Mouse (Mus musculus) fibroblast of lung, adult 2 months (primary cell): ENCODE data around the gene G6pc.
"Not testable (repeated sequence)": the region's sequence is repeated elsewhere in the genome, so short reads cannot be mapped to it uniquely, and the experiment has no call there.

Experiments
- DNase-seq: peaks from one replicate; pipeline ENCODE4 v3.0.0-alpha.2; 2011; ENCODE audit warnings: low read depth

G6pc gene

DNA sequence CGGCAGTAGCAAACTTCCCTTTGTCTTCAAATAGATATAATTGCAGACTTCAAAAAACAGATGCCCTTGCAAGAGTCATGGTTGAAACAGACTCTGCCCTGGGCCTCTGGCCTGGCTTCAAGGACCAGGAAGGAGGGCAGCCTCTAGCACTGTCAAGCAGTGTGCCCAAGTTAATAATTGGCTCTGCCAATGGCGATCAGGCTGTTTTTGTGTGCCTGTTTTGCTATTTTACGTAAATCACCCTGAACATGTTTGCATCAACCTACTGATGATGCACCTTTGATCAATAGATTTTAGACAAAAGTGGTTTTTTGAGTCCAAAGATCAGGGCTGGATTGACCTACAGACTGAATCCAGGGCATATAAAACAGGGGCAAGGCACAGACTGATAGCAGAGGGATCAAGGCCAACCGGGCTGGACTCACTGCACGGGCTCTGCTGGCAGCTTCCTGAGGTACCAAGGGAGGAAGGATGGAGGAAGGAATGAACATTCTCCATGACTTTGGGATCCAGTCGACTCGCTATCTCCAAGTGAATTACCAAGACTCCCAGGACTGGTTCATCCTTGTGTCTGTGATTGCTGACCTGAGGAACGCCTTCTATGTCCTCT, at the start of gene G6pc:
Gene G6pc, plus strand, starts transcription at position 236 of the 610 bp plus-strand sequence.
- DNase-seq: no peak

DNA sequence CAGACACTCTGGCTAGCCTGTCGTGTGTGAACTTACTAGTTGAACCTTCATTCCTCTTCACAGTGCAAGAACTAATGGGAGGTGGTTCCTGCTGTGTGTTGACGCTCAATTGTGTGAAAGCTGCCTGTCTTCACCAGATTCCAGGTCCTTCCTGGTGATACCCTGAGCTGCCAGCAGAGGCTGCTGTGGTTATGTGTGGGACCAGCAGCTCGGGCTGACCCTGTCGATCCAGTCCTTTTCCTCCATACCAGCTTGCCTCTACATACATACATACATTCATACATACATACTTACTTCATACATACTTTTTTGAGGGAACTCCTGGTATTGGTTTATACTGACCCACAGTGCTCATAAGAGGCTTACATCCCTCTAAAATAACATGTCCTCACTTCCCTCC, 43.8 kb upstream of the G6pc start:
- DNase-seq: peak; percentile 30

DNA sequence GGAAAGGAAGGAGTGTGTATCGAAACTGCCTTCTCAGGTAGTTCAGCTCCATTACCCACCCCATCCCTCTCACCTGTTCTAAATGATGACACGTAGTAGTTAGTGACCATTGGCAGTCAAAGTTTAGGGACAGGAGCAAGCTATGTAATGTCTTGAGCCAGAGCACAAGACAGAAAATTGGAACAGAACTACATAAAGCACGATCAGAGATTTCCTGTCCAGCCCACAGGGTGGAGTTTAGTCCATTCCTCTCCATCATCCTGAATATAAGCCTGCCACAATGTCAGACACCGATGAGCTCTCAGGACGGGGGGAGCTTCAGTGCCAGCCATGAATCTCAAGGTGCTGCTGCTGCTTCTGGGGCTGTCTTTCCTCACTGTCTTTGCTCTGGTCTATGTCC, 42.6 kb upstream of the G6pc start, which contains the start of gene Aoc2:
Gene Aoc2, plus strand, starts transcription at position 301 of the 400 bp plus-strand sequence.
- no peak for DNase-seq

DNA sequence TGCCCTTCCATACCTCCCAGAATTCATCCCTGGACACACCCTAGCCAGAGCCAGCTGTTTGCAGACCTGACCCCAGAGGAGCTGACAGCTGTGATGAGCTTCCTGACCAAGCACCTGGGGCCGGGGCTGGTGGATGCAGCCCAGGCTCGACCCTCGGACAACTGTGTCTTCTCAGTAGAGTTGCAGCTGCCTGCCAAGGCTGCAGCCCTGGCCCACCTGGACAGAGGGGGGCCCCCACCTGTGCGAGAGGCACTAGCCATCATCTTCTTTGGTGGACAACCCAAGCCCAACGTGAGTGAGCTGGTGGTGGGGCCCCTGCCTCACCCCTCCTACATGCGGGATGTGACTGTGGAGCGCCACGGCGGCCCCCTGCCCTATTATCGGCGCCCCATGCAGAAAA, 42.2 kb upstream of the G6pc start:
- not testable (repeated sequence) for DNase-seq

DNA sequence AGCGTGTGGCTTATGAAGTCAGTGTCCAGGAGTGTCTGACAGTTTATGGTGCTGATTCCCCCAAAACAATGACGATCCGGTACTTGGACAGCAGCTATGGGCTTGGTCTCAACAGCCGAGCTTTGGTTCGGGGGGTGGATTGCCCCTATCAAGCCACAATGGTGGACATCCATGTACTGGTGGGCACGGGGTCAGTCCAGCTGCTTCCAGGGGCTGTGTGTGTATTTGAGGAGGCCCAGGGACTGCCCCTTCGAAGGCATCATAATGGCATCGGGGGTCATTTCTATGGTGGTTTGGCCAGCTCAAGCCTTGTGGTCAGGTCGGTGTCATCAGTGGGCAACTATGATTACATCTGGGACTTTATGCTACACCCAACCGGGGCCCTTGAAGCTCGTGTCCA, 41.2 kb upstream of the G6pc start:
- no peak for DNase-seq

DNA sequence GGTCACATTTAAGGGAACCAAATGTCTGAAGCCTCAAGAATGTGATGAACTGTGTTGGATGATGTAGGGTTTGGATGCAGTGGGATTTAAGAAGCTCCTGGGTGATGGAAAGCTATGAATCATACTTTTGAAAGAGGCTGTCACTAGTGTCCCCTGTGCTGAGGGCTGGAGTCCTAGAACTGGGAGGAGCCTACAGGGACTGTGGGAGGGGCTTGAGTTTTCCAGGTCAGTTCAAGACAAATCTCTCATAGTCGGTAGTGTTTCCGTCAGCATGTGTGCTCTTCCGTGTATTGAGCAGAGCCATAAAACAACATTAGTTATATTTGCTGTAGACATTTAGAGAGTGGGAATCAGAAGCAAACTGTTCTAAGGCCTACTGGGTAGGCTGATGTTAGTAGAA, 40.0 kb upstream of the G6pc start:
- no peak for DNase-seq

DNA sequence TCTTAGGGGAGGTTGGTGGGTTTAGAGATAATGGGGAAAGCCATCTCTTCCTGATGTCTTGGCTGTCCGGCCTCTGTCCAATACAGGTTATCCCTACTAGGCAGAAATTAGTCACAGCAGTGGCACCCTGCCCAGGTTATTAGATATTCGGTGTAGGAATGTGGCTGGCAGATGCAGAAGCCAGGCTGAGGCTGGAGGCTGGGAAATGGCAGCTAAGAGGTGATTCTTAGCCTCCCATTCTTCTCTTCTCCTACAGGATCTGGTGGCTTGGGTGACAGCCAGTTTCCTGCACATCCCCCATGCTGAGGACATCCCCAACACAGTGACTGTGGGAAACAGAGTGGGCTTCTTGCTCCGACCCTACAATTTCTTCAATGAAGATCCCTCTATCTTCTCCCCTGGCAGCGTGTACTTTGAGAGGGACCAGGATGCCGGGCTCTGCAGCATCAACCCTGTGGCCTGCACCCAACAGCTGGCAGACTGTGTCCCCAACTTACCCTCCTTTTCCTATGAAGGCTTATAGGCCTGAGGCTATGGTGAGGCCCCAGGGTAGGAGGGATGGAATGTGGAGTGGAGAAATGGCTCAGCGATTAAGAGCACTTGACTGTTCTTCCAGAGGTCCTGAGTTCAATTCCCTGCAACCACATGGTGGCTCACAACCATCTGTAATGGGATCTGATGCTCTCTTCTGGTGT, 38.3 kb upstream of the G6pc start:
- DNase-seq: peak; percentile 69

DNA sequence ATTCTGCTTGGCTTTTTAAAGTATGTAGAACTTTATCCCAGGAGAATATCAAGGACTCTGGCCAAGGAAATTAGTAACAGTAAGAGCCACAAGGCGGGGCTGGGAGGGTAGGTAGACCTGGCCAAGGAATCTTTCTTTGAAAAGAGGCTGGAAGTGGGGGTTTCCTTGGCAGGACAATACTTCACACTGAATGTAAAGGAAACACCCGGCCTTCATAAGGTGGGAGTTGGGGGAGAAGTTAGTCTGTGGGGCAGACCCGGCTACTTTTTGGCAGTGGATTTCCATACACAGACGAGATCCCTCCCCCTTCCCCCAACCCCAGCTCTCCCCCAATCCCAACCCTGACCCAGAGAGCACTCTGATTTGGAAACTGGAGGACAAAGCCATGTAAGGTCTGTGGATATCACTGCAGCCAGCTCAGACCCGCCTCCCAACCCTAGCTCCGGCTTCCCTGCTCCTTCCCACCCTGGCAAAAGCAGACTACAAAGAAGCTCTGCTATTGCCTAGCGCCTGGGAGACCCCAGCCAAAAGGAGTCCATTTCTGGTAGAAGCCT, 36.9 kb upstream of the G6pc start, which contains the start of gene Aoc3:
Gene Aoc3, plus strand, starts transcription at position 235 of the 554 bp plus-strand sequence.
- peak; percentile 46 for DNase-seq

DNA sequence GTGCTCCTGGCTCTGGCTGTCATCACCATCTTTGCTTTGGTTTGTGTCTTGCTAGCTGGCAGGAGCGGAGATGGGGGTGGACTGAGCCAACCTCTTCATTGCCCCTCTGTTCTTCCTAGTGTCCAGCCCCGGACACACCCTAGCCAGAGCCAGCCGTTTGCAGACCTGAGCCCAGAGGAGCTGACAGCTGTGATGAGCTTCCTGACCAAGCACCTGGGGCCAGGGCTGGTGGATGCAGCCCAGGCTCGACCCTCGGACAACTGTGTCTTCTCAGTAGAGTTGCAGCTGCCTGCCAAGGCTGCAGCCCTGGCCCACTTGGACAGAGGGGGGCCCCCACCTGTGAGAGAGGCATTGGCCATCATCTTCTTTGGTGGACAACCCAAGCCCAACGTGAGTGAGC, 36.4 kb upstream of the G6pc start:
- DNase-seq: not testable (repeated sequence)

DNA sequence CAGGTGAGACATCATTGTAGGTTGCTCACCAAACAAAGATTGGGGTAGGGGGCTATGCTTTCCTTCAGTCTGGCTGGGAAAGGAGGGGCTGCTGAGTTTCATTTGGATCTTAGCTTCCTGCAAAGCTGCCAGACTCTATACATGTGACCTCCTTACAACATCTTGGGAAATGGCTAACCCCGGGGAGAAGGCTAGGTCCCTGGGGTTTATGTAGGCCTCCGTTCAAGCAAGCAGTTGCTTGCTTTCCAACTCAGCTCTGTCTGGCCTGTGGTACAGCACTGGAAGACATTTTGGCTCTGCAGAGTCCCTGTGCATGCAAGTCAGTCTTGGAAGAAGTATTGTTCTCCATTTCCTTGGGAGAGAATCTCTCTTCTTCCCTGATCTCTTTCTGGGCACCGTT, 34.8 kb upstream of the G6pc start:
- no peak for DNase-seq

DNA sequence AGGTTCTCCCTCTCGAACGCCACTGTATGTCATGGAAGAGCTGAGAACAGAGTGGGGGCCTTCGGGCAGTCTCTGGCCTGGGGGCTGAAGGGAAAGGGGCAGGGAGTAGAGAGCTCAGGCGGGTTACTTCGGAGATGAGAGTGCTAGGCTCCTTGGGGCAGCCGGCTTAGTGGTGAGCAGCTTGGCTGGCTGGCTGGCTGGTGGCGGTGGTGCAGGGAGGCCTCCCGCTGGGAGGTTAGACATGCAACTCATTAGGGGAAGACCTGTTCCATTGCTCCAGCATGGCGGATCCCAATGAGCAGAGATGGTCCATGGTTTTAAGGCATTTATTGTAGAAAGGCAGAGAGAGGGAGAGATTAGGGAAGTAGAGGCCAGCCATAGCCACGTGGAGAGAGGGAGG, 33.3 kb upstream of the G6pc start:
- no peak for DNase-seq

DNA sequence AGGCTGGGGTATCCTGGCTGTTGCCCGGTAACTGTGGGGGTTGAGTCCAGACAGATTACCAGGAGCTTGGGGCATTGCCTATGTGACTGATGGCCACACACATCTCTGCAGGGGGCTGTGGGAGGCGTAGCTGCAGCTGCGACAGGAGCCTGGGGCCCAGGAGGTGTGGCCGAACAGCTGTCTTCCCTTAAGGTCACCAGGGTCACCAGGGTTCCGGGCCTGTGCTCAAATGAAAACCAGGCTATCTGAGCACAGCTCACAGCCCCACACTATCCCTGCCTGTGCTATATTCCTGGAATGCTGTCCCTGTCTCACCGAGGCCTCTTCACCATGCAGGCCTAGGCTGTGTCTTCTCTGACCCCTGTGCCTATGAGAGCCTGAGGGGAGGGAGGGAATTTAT, 32.8 kb upstream of the G6pc start:
- no peak for DNase-seq

DNA sequence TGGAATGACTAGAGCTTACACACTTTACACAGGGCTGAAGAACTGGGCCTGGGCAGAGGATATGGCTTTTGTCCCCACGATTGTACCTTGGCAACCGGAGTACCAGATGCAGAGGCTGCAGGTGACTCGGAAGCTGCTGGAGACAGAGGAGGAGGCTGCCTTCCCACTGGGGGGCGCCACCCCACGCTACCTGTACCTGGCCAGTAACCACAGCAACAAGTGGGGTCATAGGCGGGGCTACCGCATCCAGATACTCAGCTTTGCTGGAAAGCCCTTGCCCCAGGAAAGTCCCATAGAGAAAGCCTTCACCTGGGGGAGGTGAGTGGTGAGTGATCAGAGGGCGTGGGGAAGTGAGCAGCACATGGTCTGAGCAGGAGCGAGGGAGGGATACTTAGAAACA, 31.7 kb upstream of the G6pc start:
- DNase-seq: no peak

DNA sequence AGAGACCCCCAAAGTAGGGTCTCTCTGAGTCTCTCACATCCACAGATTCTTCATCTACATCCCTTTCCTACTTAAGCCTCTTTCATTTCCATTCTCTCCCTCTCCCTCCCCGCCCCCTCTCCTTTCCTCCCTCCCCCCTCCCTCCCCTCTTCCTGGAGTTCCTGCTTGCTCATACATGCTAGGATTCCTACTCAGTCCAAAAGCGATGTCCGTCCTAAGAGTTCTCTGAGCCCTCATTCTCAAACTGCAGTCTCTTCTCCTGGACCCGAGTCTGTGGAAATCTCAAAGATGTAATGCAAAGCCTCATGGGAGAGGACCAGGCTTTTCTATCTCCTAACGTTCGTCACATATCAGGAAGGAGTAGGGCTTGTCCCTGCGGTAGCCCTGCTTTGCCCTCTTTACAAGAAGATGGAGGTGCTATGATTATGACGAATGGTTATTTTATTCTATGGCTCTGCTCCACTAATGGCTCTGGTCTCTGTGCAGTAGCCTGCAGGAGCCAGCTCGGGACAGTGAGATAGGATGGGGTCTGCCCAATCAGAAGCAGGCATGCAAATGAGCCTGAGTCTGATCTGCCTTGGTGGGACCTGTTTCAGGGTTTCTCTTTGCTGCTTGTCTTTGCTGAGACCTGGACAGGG, 29.1 kb upstream of the G6pc start:
- no peak for DNase-seq

DNA sequence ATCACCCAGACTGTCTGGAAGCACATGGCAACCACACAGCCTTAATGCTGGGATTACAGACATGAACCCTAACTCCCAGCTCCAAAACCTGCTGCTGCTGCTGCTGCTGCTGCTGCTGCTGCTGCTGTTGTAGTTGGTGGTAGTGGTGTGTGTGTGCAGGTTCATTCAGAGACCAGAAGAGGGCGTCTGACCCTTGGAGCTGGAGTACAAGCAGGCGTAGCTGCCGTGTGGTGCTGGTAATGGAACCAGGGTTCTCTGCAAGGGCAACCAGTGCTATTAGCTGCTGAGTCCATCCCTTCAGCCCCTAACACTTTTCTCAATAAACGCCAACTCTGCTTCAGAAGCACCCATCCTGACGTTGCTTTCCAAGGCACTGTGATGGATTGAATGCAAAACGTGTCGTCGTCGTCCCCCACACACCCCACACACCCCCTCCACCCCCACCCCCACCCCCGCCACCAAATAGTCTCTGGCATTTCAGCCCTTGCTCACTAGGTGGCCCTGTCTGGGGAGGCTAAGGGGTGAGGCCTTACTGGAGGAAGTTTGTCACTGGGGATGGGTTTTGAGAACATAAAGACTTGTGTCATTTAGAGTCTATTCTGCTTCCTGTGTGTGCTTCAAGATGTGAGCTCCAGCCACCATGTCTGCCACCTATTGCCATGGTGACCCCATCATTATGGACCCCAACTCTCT, 20.1 kb upstream of the G6pc start:
- no peak for DNase-seq

DNA sequence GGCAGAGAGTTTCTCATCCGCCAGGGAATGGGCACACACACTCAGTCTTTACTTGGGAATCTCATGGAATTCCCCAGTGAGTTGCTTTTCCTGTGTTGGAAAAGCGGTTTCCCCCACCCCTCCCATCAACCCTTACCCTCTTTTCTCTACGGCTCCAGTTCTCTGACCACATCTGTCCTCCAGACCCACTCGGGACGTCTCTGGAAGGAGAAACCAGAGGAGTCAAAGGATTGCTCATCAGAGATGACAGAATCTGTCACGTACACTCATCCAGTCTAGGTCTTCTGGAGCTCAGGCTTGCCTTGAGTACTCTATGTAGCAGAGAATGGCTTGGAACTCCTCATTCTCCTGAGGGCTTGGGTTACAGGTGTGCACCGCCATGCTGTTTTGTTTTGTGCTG, 18.6 kb upstream of the G6pc start:
- DNase-seq: no peak

DNA sequence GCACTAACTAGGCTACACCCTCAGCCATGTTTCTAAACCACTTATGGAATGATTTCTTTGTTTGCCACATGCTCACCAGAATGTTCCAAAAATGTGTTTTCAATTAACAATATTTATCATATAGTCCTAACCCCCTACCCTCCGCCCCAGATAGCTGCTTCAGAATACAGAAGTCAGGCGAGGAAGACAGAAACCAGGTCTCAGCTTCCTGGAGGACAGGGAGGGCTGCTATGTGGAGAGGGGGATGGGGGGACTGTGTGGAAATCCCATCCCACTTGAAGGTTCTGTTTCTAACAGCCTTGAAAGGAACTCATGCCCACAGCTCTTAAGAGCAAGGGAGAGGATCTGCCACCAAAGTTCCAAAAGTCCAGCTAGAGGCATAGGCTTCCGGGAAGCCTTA, 18.1 kb upstream of the G6pc start:
- no peak for DNase-seq

DNA sequence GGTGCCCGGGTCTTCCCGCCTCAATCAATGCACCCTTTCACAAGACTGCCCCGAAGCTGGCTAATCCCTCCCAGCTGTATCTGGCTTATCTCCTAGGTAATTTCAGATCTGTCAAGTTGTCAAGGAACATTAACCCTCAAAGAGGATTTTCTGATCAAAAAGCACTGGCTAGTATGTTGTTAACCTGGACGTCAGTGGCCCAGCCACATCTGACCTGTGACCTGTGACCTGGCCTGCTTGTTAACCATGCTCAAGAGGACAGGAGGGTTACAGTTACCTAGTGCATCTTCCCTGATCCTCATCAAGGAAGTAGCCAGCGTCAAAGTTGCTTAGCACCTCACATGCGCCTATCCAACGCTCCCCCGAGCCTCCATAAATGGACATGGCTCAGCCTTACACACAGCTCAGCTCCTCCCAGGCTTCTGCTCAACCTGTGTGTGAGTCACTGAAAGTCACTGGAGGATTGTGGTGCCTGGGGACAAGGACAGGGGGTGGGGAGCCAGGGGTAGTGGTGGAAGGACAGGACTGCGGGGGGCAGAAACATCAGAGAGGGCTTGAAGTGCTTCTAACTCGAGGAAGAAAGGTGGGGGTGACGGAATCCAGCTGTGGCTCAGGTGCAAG, 16.2 kb upstream of the G6pc start:
- DNase-seq: no peak

DNA sequence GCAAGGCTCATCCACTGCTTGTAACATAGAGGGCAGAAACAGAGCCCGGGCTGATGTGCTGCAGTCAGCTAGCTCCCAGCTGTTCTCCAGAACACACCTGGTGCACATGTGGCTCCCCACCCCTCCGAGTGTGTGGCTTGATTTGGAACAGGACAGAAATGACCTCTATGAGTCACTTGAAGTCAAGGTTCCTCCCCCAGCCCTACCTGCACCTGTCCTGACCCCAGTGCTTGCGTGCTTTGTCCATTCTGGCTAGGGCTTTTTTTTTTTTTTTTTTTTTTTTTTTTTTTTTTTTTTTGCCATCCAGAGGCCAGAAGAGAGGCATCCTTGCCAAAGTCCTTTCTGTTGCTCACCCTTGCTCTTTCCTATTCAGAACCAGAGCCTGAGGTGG, 15.6 kb upstream of the G6pc start:
- DNase-seq: no peak

DNA sequence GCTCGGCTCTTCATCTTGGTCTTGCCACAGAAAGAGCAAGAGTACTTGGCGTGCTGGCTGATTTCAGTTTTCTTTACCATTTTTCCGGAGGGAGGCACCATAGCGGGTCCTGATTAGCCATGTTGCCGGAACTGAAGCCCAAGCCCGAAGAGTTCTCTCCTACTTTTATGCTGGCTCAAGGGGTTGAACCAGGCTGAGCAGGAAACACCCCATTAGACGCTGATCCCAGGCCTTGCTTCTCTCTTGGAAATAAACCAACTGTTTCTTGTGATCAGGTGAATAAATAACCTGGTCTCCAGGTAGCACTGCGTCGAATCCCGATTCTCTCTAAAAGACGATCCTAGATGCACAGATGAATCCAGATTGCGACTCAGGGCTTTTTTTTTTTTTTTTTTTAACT, 13.9 kb upstream of the G6pc start:
- no peak for DNase-seq

DNA sequence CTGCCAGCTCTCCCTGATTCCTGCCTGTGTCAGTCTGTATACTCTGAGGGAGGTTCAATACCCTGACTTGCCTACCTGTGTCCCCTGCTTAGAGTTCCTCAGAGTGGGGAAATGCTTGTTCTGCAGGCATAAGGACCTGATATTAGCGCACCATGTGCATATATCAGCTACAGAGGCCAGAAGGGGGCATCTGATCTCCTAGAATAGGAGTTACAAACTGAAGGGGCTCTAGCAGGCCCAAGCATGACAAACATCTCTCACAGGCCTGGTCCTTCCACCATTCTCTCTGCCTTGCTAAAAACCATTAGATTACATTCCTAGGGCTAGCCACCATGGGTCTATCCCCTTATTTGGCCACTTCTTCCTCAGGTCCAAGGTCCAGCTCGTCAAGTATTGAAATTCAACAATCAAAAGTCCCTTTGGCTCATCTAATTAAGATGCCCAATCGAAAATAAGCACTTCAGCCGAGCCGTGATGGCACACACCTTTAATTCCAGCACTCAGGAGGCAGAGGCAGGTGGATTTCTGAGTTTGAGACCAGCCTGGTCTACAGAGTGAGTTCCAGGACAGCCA, 12.8 kb upstream of the G6pc start:
- no peak for DNase-seq

DNA sequence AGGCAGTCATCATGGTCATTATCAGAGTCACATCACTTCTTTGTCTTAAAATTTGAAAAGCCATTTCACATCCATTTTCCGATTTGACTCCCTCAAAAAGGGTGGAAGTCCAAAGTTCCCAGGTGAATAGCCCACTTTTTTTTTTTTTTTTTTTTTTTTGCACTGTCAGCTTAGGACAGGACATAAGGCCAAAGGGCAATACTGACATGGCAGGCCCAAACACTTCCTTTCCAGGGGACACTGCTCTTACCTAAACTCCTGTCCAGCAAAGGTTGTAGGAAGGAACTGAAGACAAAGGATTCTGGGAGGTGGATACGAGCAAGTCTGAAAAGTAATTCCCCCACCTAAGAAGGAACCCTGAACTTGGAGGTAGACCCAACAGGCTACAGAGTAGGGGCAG, 11.4 kb upstream of the G6pc start:
- DNase-seq: no peak
